Mouse (Mus musculus) embryonic facial prominence, embryonic 11.5 days (tissue): Measurements from ENCODE around the gene Psmb5. TPM values are rescaled to one million over a fixed set of nuclear protein-coding genes. Genes with fewer than 3 reads are reported as not detected.
A peak's percentile ranks its signal among the peaks of the same experiment; 100 is the strongest.

ENCODE experiments used
- ATAC-seq: fragments of 200-750 bp; cut with Nextera tagmentation; replicated peaks from 2 replicates; pipeline ENCODE4 v1.8.0; 2017; ENCODE audit warnings: low read depth; ENCODE audit not compliant: insufficient number of reproducible peaks, low FRiP score, low TSS enrichment
- DNase-seq: peaks from one replicate; pipeline ENCODE4 v3.0.0-alpha.2; 2015; ENCODE audit warnings: low spot score
- H3K27ac ChIP-seq: fragments of 300-500 bp; sonication (generic); replicated peaks from 2 replicates; pipeline ENCODE4 v1.5.1; 2014; ENCODE audit warnings: mild to moderate bottlenecking, low read depth, low read length, control low read depth
- H3K27me3 ChIP-seq: fragments of 300-500 bp; sonication (generic); 2 replicates; pipeline ENCODE4 v1.6.1; 2014; ENCODE audit warnings: mild to moderate bottlenecking, low read length, moderate library complexity, mixed read lengths; ENCODE audit not compliant: control insufficient read depth, insufficient read depth
- H3K36me3 ChIP-seq: fragments of 300-500 bp; sonication (generic); replicated peaks from 2 replicates; pipeline ENCODE4 v1.6.1; 2014; ENCODE audit warnings: low read depth, mild to moderate bottlenecking, low read length, moderate library complexity, mixed read lengths; ENCODE audit not compliant: control insufficient read depth, insufficient read depth
- H3K4me1 ChIP-seq: fragments of 300-500 bp; sonication (generic); 2 replicates; pipeline ENCODE4 v1.6.1; 2014; ENCODE audit warnings: low read length, mixed read lengths; ENCODE audit not compliant: control insufficient read depth, insufficient read depth
- H3K4me2 ChIP-seq: fragments of 300-500 bp; sonication (generic); 2 replicates; pipeline ENCODE4 v1.6.1; 2014; ENCODE audit warnings: low read depth, mild to moderate bottlenecking, control low read depth, low read length, moderate library complexity
- H3K4me3 ChIP-seq: fragments of 300-500 bp; sonication (generic); 2 replicates; pipeline ENCODE4 v1.5.1; 2014; ENCODE audit warnings: low read depth, low read length, control low read depth
- H3K9ac ChIP-seq: fragments of 300-500 bp; sonication (generic); replicated peaks from 2 replicates; pipeline ENCODE4 v1.6.1; 2014; ENCODE audit warnings: mild to moderate bottlenecking, control low read depth, low read length
- H3K9me3 ChIP-seq: fragments of 300-500 bp; sonication (generic); replicated peaks from 2 replicates; pipeline ENCODE4 v1.6.1; 2016; ENCODE audit warnings: mild to moderate bottlenecking, low read length, inconsistent platforms, mixed read lengths; ENCODE audit not compliant: control insufficient read depth
- WGBS: fragments of 180-500 bp; shearing (Covaris S2); extraction: QIAGEN DNeasy Blood & Tissue Kit; methylation state at CpG from one replicate; pipeline ENCODE4 v1.1.7; 2014; 5-methylcytosine and 5-hydroxymethylcytosine counted together
- polyA plus RNA-seq: library from polyadenylated mRNA; unstranded; fragments of >200 nt; fragmentation: Nextera tagmentation; extraction: Ambion mirVana; gene quantifications from 2 replicates; pipeline ENCODE4 v1.2.1, GENCODE M21; 2014

The Psmb5 gene
- polyA plus RNA-seq, 1 experiment from 2014 or later: 404 TPM

GRCm38 (mm10) chr14:54640121-54640520 lies 22.3 kb upstream of the Psmb5 start:
- Histone ChIP-seq H3K4me2 (peak overlapping the region; percentile 95), H3K36me3 (peaks cover 15% of the 10 kb centered on the region), H3K9me3 (no peaks in the 10 kb centered on the region), H3K27me3 (no peaks in the 10 kb centered on the region), H3K27ac (no peak overlapping the region), H3K4me1 (peaks cover 6% of the 10 kb centered on the region; the same call in 1 of the 2 replicates), H3K4me3 (peak overlapping the region; percentile 75), H3K9ac (peak overlapping the region; percentile 92; the same call in 1 of the 2 replicates)
- ATAC-seq: no peak
- no peak for DNase-seq
- WGBS: 19% methylated on average over 4 of the region's 4 CpGs

GRCm38 (mm10) chr14:54638210-54638609 lies 20.4 kb upstream of the Psmb5 start:
- ATAC-seq (no peak), DNase-seq (no peak)
- Histone ChIP-seq H3K9me3 (no peaks in the 10 kb centered on the region), H3K4me1 (peaks cover 6% of the 10 kb centered on the region; the same call in 1 of the 2 replicates), H3K27ac (no peak overlapping the region), H3K36me3 (peaks cover 8% of the 10 kb centered on the region), H3K4me3 (no peak overlapping the region), H3K9ac (no peak overlapping the region), H3K27me3 (no peaks in the 10 kb centered on the region), H3K4me2 (no peak overlapping the region)
- WGBS: 90% methylated on average over 5 of the region's 5 CpGs

- Histone ChIP-seq H3K27ac (no peak overlapping the region), H3K27me3 (no peaks in the 10 kb centered on the region), H3K9ac (no peak overlapping the region), H3K9me3 (no peaks in the 10 kb centered on the region), H3K36me3 (peaks cover 11% of the 10 kb centered on the region), H3K4me1 (peaks cover 6% of the 10 kb centered on the region; the same call in 1 of the 2 replicates), H3K4me3 (no peak overlapping the region), H3K4me2 (no peak overlapping the region)
- peak; percentile 67 for DNase-seq
- ATAC-seq: no peak
- WGBS: 47% methylated on average over 8 of the region's 8 CpGs
Observed at GRCm38 (mm10) chr14:54636954-54637353, 19.1 kb upstream of the Psmb5 start.

GRCm38 (mm10) chr14:54634182-54634581 lies 16.4 kb upstream of the Psmb5 start:
- no peaks in the 10 kb centered on the region for H3K9me3 ChIP-seq
- no peak overlapping the region for H3K27ac ChIP-seq
- ATAC-seq (no peak), DNase-seq (no peak)
- no peak overlapping the region for H3K4me3 ChIP-seq
- 89% methylated on average over 4 of the region's 4 CpGs for WGBS
- H3K4me1 ChIP-seq: no peaks in the 10 kb centered on the region
- H3K27me3 ChIP-seq: no peaks in the 10 kb centered on the region
- peaks cover 13% of the 10 kb centered on the region for H3K36me3 ChIP-seq
- no peak overlapping the region for H3K9ac ChIP-seq
- H3K4me2 ChIP-seq: no peak overlapping the region

- Histone ChIP-seq H3K9me3 (no peaks in the 10 kb centered on the region), H3K9ac (no peak overlapping the region), H3K4me1 (no peaks in the 10 kb centered on the region), H3K27me3 (no peaks in the 10 kb centered on the region), H3K4me2 (no peak overlapping the region), H3K4me3 (no peak overlapping the region), H3K27ac (no peak overlapping the region), H3K36me3 (peaks cover 13% of the 10 kb centered on the region)
- no peak for DNase-seq
- ATAC-seq: no peak
- 91% methylated on average over 30 of the region's 37 CpGs for WGBS
Observed at GRCm38 (mm10) chr14:54632252-54632651, 14.4 kb upstream of the Psmb5 start.

- ATAC-seq: no peak
- DNase-seq: no peak
- peaks cover 13% of the 10 kb centered on the region for H3K36me3 ChIP-seq
- no peaks in the 10 kb centered on the region for H3K27me3 ChIP-seq
- H3K4me2 ChIP-seq: no peak overlapping the region
- WGBS: 66% methylated on average over 4 of the region's 4 CpGs
- H3K9me3 ChIP-seq: no peaks in the 10 kb centered on the region
- no peak overlapping the region for H3K9ac ChIP-seq
- no peak overlapping the region for H3K4me3 ChIP-seq
- no peaks in the 10 kb centered on the region for H3K4me1 ChIP-seq
- no peak overlapping the region for H3K27ac ChIP-seq
Observed at GRCm38 (mm10) chr14:54631240-54631599, 13.4 kb upstream of the Psmb5 start.

GRCm38 (mm10) chr14:54630583-54631239 lies 12.9 kb upstream of the Psmb5 start:
- no peak for DNase-seq
- Histone ChIP-seq H3K27ac (no peak overlapping the region), H3K27me3 (no peaks in the 10 kb centered on the region), H3K36me3 (peaks cover 13% of the 10 kb centered on the region), H3K9me3 (no peaks in the 10 kb centered on the region), H3K4me1 (no peaks in the 10 kb centered on the region), H3K9ac (no peak overlapping the region), H3K4me2 (no peak overlapping the region), H3K4me3 (no peak overlapping the region)
- WGBS: 77% methylated on average over 11 of the region's 11 CpGs
- no peak for ATAC-seq

GRCm38 (mm10) chr14:54629797-54630196 lies 12.0 kb upstream of the Psmb5 start:
- Histone ChIP-seq H3K9ac (no peak overlapping the region), H3K36me3 (peaks cover 13% of the 10 kb centered on the region), H3K4me1 (no peaks in the 10 kb centered on the region), H3K4me2 (no peak overlapping the region), H3K27ac (no peak overlapping the region), H3K27me3 (no peaks in the 10 kb centered on the region), H3K9me3 (no peaks in the 10 kb centered on the region), H3K4me3 (no peak overlapping the region)
- DNase-seq (no peak), ATAC-seq (no peak)
- 85% methylated on average over 2 of the region's 2 CpGs for WGBS
